Mouse (Mus musculus) urinary bladder, adult 18-20 months (tissue): ENCODE data around the gene Fem1a.

Experiments
- DNase-seq, 2 experiments: peaks; one replicate each; pipeline ENCODE4 v3.0.0; 2022; ENCODE audit warnings: low spot score in 2 of 2, mixed read lengths in 2 of 2

The Fem1a gene

GRCm38 (mm10) chr17:56256239-56256881, at the start of gene Fem1a:
Gene Fem1a, plus strand, starts transcription at chr17:56256810.
- peak in 1 of 2 experiments; percentile 93 for DNase-seq

- DNase-seq: no peak
Observed at GRCm38 (mm10) chr17:56206986-56207674, 49.5 kb upstream of the Fem1a start.

- no peak for DNase-seq
Observed at GRCm38 (mm10) chr17:56207963-56208530, 48.6 kb upstream of the Fem1a start.

GRCm38 (mm10) chr17:56208821-56209220, 47.8 kb upstream of the Fem1a start:
- DNase-seq: no peak

DNA sequence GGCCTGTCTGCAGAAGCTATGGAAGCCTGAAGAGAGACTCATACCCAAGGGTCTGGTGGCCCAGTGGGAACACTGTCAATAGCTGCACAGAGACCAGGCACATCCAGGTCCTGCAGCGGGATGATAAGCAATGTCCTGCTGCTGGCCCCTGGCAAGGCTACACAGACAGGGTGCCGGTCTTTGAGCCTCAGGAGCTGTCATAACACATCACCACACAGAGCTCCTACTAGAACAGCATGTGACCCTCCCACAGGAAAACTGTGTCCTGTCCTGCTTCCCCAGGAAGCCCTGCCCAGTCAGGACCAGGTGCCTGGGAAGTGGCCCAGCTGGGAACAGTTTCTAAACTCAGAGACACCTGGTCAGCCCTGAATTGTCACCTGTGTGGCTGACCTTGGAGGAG, 45.5 kb upstream of the Fem1a start:
- no peak for DNase-seq

- no peak for DNase-seq
Observed at GRCm38 (mm10) chr17:56212676-56213075, 43.9 kb upstream of the Fem1a start.

DNA sequence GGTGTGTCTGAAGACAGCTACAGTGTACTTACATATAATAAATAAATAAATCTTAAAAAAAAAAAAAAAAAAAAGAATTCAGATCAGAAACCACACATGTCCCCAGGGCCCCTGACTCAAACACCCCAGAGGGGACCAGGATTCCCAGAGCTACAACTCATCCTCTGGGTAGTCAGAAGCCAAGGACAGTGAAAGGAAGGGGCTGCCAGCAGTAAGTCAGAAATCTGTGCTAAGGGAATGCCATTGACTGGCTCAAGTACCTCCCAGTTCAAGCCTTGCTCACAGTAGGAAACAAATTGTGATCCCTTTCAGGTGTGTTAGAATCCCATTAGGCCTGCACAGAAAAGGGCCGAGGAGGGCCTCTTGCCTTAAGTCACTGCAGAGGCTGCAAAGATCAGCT, 42.4 kb upstream of the Fem1a start:
- no peak for DNase-seq

DNA sequence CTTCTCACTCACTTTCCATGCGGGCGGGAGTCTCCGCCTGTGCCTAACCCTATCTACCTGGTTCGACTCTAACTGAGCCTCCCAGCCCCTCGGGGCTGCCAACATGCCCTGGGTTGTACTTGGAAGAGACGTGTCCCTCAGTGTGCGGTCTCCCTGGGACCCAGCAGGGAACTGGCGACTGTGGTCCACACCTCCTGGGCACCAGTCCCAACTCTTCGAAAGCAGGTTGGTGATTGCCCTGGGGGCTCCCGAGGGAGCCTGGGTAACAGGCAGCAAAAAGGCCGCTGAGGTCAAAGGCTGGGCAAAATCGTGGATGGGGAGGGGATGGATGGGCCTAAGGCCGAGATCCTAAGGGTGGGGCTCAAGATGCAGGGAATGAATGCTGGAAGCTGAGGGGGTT, 38.9 kb upstream of the Fem1a start:
- no peak for DNase-seq

- DNase-seq: peak; percentile 73 to 86
Observed at GRCm38 (mm10) chr17:56218377-56219191, 38.0 kb upstream of the Fem1a start, which contains the start of gene Dpp9. Gene Dpp9, minus strand, starts transcription at chr17:56218905.

DNA sequence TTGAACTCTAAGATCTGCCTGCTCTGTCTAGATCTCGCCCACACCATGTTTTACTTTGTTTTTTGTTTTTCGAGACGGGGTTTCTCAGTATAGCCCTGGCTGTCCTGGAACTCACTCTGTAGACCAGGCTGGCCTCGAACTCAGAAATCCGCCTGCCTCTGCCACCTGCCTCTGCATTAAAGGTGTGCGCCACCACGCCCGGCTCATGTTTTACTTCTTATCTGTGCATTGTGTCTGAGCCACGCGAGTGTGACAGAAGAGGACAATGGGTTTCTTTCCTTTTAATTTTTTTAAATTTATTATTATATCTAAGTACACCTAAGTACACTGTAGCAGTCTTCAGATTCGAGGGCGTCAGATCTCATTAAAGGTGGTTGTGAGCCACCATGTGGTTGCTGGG, 37.4 kb upstream of the Fem1a start:
- no peak for DNase-seq

DNA sequence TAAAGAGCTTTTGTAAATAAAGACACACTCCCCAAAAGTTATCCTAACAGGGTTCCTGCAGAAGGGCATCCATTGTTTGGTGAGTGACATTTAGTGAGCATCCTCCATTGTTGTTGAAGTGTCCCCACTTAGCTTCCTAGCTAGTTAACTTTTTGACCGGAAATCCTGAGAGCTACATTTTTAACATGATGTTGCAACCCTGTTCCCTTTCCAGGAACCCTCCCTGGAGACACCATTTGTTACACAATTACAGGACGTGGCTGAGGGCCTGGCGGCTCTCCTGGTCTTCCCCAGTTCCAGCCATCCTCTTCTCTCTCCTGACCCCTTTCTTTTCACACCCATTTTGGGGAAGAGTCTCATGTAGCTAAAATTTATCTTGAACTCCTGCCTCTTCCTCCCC, 36.8 kb upstream of the Fem1a start:
- DNase-seq: peak in 1 of 2 experiments; percentile 57

DNA sequence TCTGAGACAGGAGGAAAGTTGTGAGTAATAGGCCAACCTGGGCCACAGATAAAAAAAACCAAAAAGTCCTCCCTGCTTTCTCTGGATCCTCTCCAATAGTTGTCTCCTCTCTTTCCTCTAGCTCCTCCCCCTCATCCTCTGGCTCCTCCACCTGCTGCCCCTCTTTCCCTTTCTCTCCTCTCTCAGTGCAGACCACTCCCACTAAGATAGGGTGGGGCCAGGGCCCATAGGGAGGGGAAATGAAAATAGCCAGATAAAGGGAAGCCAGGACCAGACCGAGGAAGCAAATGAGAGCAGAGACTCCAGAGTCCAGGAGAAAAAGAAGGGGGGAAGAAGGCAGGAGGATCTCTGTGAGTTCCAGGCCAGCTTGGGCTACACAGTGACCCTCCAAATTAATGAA, 31.7 kb upstream of the Fem1a start:
- no peak for DNase-seq

DNA sequence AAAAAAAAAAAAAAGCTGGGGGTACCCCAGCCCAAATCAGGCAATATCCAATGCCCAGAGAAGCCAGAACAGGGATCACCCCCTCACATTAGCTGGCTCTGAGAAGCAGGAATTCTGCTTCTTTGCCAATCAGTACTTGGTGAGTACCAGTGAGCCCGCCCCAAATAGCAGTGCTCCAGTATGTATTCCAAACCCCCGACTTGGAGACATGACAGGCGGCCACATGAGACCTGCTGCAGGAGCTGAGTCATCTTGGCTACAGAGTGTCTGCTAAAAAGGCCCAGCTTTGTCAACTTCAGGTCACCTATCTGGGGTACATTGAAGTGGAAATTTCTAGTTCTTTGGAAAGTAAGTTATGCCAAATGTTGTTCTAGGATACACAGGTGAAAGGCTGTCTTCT, 30.0 kb upstream of the Fem1a start:
- DNase-seq: no peak

DNA sequence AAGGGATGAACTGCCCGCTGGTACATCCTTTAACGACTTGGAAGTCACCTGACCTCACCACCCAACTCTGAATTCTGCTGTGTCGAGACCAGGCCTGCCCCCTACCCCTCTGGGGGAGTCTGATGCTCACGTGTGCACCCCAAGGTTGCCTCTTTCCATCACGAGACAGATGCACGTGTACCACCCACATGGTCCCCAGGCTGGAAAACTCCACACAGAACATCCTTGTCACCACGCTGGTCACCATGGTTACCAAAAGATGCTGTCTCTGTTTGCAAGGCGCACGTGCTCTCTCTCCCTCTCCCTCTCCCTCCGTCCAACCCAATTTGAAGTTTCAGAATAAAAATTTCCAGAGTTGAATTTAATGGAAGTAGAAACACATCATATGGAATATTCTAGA, 26.7 kb upstream of the Fem1a start:
- no peak for DNase-seq

DNA sequence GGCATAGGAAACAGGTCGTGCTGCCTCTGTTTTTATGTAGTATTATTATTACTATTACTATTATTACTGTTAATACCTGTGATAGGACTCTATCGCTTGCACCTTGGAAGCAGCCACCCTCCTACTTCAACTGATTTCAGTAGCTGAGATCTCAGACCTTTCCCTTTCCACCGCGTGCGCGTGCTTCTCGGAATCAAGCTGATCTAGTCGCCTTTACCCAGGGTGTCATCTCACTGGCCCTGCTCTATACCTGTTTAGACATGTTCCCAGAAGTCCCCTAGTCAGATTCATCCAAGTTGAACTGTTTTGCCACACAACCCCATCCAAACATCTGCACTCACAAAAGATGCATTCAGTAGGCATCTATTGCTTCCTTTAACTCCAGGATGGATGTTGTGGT, 23.2 kb upstream of the Fem1a start:
- DNase-seq: no peak

DNA sequence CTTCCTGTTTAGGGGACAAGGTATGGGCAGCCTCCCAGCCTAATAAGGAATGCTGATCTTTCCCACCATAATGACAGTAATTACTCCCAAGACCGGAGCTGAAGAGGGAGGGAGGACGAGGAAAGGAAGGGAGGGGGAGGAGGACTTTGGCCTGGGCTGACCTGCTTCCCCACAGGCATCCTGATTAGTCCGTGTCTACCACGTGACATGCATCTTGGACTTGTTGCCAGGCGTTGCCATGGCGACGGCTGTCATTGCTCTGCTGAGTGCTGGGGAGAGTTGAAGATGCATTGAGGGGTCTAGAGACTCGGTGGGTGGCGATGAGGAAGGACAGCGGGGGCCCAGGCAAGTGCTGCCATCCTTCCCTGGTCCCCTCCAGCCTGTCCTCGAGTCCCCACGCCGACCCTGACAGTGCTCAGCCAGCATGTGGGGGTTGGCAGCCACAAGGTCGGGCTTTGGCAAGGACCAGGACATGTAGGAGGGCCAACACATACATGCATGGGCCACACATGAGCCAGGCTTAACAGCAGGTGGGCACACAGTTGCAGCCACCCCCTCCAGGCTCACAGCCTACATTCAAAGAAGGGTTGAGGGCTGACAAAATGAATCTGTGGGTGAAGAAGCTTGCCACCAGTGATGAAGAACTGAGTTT, 22.7 kb upstream of the Fem1a start:
- no peak for DNase-seq

DNA sequence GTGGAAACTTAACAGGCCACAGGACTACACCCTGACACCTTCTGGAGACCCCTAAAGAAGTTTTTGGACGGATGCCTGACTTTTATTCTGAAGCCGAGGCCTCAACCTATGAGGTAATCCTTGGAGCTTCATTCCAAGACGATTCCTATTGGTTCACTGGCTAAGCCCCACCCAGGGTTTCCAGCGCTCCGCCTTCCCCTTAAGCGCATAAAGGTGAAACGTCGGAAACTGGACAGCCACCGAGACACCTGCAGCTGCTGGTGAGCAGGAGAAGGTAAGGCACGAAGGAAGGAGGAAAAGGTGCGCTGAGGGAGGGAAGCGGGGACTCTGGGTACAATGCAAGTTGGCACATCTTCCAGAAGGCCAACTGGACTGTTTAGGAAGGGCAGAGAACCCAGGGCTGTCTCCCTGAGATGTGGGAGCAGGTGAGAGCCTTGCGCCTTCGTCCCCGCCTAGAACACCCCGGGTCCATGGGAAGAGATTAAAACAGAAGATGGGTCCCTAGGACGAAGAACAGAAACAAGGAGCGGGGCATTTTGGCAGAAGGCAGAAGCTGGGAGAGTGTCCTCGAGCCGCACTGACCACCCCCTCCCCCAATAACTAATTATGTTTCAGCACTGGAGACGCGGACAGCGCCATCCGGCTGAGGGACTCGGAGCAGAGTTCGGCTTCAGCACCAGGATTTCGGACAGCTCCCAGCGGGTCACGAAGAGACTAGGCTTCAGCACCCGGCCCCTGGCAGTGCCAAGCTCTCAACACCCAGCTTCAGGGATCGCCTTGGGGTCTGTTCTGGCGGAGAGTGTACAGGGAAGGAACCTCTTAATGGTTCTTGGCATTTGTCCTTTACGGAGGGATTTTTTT, 14.8 kb upstream of the Fem1a start:
- DNase-seq: peak; percentile 72 to 85

DNA sequence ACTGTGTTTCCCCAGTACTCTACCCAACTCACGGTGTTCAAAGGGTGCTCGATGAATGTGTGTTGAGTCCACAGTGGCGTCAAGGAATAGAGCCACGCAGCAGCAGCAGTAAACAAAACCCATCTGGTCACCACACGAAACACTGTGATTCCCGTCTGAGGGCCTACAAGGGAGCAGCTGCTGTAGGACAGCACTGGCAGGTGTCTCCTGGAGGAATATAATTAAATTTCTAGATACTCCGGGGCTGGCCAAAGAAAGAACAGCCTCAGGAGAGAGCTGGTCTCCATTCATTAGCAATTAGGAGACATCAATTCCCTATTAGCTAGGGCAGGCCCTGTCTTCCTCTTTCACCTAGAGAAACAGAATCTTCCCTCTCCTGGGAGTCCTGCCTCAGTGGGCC, 11.0 kb upstream of the Fem1a start:
- DNase-seq: no peak

DNA sequence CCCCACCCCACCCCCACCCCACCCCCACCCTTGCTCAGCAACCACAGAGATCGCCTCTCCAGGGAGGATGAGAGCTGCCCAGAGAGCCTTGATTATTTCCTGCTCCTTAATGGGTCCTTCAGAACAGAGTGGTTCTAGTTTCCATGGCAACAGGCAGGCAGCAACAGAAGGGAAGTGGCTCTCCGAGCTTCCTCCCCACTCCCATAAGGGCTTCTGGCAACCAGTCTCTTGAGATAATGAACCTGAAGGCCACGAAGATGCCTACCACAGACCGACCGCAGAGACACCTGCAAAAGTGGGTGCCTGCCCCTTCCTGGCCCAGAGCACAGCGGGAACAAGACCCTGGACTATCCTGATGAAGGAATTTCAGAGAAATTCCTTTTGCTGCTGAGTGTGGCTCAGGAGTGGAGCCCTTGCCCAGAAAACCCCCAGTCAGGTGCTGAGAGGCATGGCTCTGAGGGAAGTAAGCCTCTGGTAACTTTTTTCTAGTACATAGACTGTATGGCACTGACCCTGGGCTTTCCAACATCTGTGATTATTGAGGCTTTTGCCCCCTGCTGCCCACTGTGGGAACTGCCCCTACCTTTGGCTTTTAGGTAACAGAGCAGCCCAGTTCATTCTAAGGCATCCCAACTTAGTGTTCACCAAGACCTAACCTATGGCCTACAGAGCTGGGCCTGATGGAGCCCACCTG, 5.3 kb upstream of the Fem1a start:
- DNase-seq: peak in 1 of 2 experiments; percentile 53

DNA sequence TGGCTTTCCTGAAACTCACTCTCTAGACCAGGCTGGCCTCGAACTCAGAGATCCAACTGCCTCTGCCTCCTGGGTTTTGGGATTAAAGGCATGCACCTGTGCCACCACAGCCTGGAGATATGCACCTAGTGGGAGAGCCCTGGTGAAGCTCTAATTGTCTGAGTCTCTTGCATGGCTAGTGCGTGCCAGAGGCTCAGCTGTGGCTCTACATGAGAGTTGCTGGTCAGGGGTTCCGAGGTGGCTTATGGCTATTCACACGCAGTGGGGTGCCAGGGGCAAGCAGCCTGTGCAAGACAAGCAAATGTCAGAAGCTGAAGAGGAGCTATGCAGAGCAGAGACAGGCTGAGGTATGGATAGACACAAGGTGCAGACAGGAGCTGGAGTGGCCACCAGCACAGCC, 1.9 kb upstream of the Fem1a start:
- no peak for DNase-seq
